Mouse (Mus musculus) heart, postnatal 0 days (tissue): ENCODE data around the gene Rbm8a.

Source experiments
- CTCF ChIP-seq: IDR thresholded peaks from 2 replicates; pipeline ENCODE4 v1.5.1; 2016; ENCODE audit warnings: antibody characterized with exemption, control low read depth, low read depth
- EP300 ChIP-seq: IDR thresholded peaks from 2 replicates; pipeline ENCODE4 v1.6.1; 2016; ENCODE audit warnings: antibody characterized with exemption, low read depth

DNA sequence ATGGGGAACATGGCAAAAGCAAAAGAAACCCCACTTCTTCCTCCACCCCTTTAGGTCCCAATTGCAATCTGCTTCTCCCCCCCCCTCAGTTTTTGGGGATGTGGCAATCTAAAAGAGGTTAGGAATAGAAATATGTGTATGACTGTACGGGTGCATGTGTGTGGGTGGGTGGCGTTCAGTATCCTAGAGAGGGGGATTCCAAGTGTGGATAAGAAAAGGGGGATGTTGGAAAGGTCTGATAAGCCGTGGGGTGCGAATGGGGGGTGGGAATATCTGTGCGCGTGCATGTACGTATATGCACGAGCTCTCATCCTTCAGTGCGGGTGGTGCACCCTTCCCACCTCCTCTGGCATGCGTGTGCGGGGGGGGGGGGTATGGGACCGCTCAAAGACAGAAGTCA, 32.9 kb upstream of the Rbm8a start:
- no peak for TF ChIP-seq EP300
- no peak for TF ChIP-seq CTCF
